Mouse (Mus musculus) urinary bladder, postnatal 0 days (tissue): ENCODE results near the gene Acsbg2. TPM values are rescaled to one million over a fixed set of nuclear protein-coding genes. Genes with fewer than 3 reads are reported as not detected.

Source experiments
- polyA plus RNA-seq: library from polyadenylated mRNA; unstranded; fragments of >200 nt; fragmentation: Nextera tagmentation; extraction: Ambion mirVana; gene quantifications from 2 replicates; pipeline ENCODE4 v1.2.1, GENCODE M21; 2015

The Acsbg2 gene
- polyA plus RNA-seq, result not detected in 2 replicates

DNA sequence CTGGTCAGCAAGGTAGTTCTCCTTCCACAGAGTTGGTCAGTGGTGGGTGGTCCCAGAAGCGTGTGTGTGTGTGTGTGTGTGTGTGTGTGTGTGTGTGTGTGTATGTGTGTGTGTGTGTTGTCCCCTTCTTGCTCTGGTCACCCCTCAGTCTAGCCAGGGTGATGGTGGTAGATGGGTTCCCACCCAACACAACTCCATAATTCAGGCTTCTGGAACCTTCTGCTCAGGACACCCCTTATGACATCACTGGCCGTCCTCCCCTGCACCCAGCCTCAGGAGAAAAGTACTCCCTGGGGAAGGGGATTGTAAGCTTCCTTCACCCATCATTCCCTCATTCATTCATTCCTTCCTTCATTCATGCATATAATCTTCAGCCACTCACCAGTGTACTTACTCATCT is at the start of gene Acsbg2:
Gene Acsbg2, minus strand, starts transcription at position 211 of the 400 bp plus-strand sequence.

DNA sequence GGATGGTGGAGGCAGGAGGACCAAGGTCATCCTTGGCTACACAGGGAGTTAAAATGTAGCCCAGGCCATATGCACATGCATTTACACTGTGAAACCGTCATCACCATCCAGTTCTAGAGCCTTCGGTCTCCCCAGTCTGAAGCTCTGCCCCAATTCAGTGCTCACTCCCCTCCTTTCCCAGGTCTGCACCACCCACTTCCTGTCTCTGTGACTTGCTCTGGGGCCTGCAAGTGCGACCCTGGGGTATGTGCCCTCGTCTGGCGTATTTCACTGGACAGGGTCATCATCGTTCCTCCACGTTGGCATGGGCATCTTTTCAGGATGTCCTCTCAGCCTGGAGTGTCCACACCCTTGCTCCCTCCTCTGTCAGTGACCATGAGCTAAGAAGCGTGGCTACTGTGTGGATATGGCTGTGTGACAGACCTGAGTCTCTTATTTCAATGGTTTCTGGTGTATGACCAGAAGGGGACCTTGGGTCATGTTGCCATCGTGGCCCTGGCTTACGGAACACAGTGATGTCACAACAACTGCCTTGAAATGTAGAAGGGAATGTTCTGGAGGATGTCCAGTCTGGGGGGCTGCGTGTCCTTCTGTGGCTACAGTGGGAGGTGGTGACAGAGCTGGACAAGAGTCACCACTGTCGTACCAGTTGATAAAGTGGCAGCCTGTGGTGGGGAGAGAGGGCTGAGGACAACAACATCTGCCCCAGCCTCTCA is 847 bp upstream of the Acsbg2 start, which contains the start of gene 1700061G19Rik:
Gene 1700061G19Rik, plus strand, starts transcription at position 542 of the 716 bp plus-strand sequence.

DNA sequence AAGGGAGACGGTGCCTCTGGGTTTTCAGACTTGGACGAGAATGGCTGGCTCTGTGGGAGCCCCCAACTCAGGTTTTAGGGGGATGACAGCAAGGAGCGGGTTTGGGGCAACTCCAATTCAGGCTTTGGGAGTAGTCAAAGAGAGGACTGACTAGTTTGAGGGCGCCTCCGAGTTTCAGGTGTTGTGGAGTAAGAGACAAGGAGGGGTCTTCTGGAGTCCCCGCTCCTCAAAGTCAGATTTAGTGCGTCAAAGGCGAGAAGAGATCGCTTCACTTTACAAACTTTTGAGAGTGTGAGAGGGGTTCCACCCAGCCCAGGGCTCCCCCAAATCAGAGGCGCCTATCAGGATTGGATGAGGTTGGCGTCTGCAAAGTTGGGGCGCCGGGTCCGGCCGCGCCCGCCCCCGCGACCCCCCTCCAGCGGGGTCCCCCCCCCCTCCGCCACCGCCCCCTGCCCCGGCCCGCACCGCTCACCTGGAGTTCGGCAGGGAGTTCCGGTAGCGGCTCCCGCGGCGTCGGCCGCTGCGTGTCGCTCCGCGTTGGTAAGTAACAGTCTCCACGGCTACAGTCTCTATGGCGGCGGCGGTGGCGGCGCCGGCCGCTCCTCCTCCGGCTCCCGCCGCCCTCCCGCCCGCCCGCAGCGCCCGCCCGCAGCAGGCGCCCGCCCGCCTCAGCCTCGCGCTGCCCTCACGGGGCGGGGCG is 43.7 kb downstream of the Acsbg2 start, which contains the start of gene Rfx2:
Gene Rfx2, minus strand, starts transcription at position 603 of the 700 bp plus-strand sequence.

Other genes with a start within 250 kb of the Acsbg2 start
- 28.0 and 29.6 TPM in 2 replicates for gene Lonp1, start 247.6 kb downstream of the Acsbg2 start, polyA plus RNA-seq
- gene Catsperd, start 246.3 kb downstream of the Acsbg2 start, polyA plus RNA-seq, result 4.6 TPM in 2 replicates
- 45.2 and 45.5 TPM in 2 replicates for gene Ranbp3, start 201.2 kb downstream of the Acsbg2 start, polyA plus RNA-seq
- gene Ndufa11, start 156.7 kb downstream of the Acsbg2 start, polyA plus RNA-seq, result 524 and 561 TPM in 2 replicates
- 16.6 and 18.3 TPM in 2 replicates for gene Vmac, start 156.4 kb downstream of the Acsbg2 start, polyA plus RNA-seq
- gene Nrtn, start 116.9 kb downstream of the Acsbg2 start, polyA plus RNA-seq, result 13.4 and 14.0 TPM in 2 replicates
- gene Dus3l, start 109.7 kb downstream of the Acsbg2 start, polyA plus RNA-seq, result 19.8 and 24.6 TPM in 2 replicates
- gene Prr22, start 104.2 kb downstream of the Acsbg2 start, polyA plus RNA-seq, result 0.19 and 0.31 TPM in 2 replicates
- 3.7 and 4.2 TPM in 2 replicates for gene Rfx2, start 43.4 kb downstream of the Acsbg2 start, polyA plus RNA-seq
- gene 1700061G19Rik, start 1.0 kb upstream of the Acsbg2 start, polyA plus RNA-seq, result 10.6 and 11.7 TPM in 2 replicates
- 15.8 and 18.0 TPM in 2 replicates for gene Mllt1, start 61.0 kb upstream of the Acsbg2 start, polyA plus RNA-seq
- not detected in 2 replicates for gene Acer1, start 107.7 kb upstream of the Acsbg2 start, polyA plus RNA-seq
- gene Clpp, start 115.9 kb upstream of the Acsbg2 start, polyA plus RNA-seq, result 84.4 and 98.9 TPM in 2 replicates
- 25.4 and 30.7 TPM in 2 replicates for gene Alkbh7, start 122.9 kb upstream of the Acsbg2 start, polyA plus RNA-seq
- gene Pspn, start 125.6 kb upstream of the Acsbg2 start, polyA plus RNA-seq, result 0.30 and 1.0 TPM in 2 replicates
- 37.8 and 42.8 TPM in 2 replicates for gene Gtf2f1, start 136.8 kb upstream of the Acsbg2 start, polyA plus RNA-seq
- 0.22 and 0.35 TPM in 2 replicates for gene Gm17949, start 137.0 kb upstream of the Acsbg2 start, polyA plus RNA-seq
- 19.1 and 23.0 TPM in 2 replicates for gene Khsrp, start 157.1 kb upstream of the Acsbg2 start, polyA plus RNA-seq
- not detected in 2 replicates for gene Slc25a41, start 167.2 kb upstream of the Acsbg2 start, polyA plus RNA-seq
- gene Crb3, start 184.7 kb upstream of the Acsbg2 start, polyA plus RNA-seq, result 15.0 and 16.8 TPM in 2 replicates
- 8.5 and 9.0 TPM in 2 replicates for gene Slc25a23, start 185.4 kb upstream of the Acsbg2 start, polyA plus RNA-seq
- gene Dennd1c, start 204.1 kb upstream of the Acsbg2 start, polyA plus RNA-seq, result 1.1 and 3.1 TPM in 2 replicates
- 6.7 and 8.1 TPM in 2 replicates for gene Tubb4a, start 213.3 kb upstream of the Acsbg2 start, polyA plus RNA-seq
- gene Tnfsf9, start 230.9 kb upstream of the Acsbg2 start, polyA plus RNA-seq, result 5.6 and 6.2 TPM in 2 replicates